Mouse (Mus musculus): ENCODE data around the gene Olfr371. TPM values are rescaled to one million over a fixed set of nuclear protein-coding genes. Genes with fewer than 3 reads are reported as not detected.

The Olfr371 gene
- total RNA-seq (2021), result not detected
- long read RNA-seq, result 0 reads

GRCm38 (mm10) chr8:85225688-85226087, at the start of gene Olfr371:
Gene Olfr371, plus strand, starts transcription at chr8:85225988.
- DNase-seq (ENCODE audit: low spot score in 2 of 2), result no peak

- DNase-seq (ENCODE audit: low spot score in 2 of 2), result no peak
These were observed 33.4 kb upstream of the Olfr371 start for GRCm38 (mm10) chr8:85192346-85192745.

GRCm38 (mm10) chr8:85220220-85220619, 5.6 kb upstream of the Olfr371 start:
- DNase-seq (ENCODE audit: low spot score in 2 of 2), result no peak

- no peak for DNase-seq (ENCODE audit: low spot score in 2 of 2)
These were observed 4.8 kb upstream of the Olfr371 start for GRCm38 (mm10) chr8:85220992-85221391.

- no peak for DNase-seq (ENCODE audit: low spot score in 2 of 2)
These were observed 1.5 kb downstream of the Olfr371 start for GRCm38 (mm10) chr8:85227297-85227696.

Other genes starting within 250 kb of the Olfr371 start
- 10 to 100 TPM; 33.7 to 34.2 TPM for gene Junb, start 247.3 kb upstream of the Olfr371 start, total RNA-seq (2021)
- gene Hook2, start 235.4 kb upstream of the Olfr371 start, total RNA-seq (2021), result 10 to 100 TPM; 14.5 to 15.1 TPM
- gene Best2, start 211.5 kb upstream of the Olfr371 start, total RNA-seq (2021), result not detected
- 100 to 1,000 TPM; 110 to 119 TPM for gene Asna1, start 200.7 kb upstream of the Olfr371 start, total RNA-seq (2021)
- gene Trir, start 199.2 kb upstream of the Olfr371 start, total RNA-seq (2021), result 100 to 1,000 TPM; 151 to 155 TPM
- 100 to 1,000 TPM; 125 to 160 TPM for gene Tnpo2, start 189.1 kb upstream of the Olfr371 start, total RNA-seq (2021)
- 10 to 100 TPM; 55.4 to 64.6 TPM for gene Fbxw9, start 165.9 kb upstream of the Olfr371 start, total RNA-seq (2021)
- gene Gm5741, start 158.0 kb upstream of the Olfr371 start, total RNA-seq (2021), result not detected
- 10 to 100 TPM; 59.9 to 72.1 TPM for gene Dhps, start 154.2 kb upstream of the Olfr371 start, total RNA-seq (2021)
- gene Wdr83os, start 145.2 kb upstream of the Olfr371 start, total RNA-seq (2021), result 10 to 100 TPM; 60.8 to 61.8 TPM
- gene Wdr83, start 144.7 kb upstream of the Olfr371 start, total RNA-seq (2021), result 10 to 100 TPM; 26.5 to 30.8 TPM
- 10 to 100 TPM; 32.7 to 40.1 TPM for gene Man2b1, start 142.7 kb upstream of the Olfr371 start, total RNA-seq (2021)
- gene Zfp791, start 102.9 kb upstream of the Olfr371 start, total RNA-seq (2021), result 1 to 10 TPM; 5.1 to 5.3 TPM
- not detected for gene Cks1brt, start 74.1 kb upstream of the Olfr371 start, total RNA-seq (2021)
- gene Orc6, start 73.6 kb downstream of the Olfr371 start, total RNA-seq (2021), result 10 to 100 TPM; 43.4 to 43.6 TPM
- 100 to 1,000 TPM; 145 to 148 TPM for gene Vps35, start 73.8 kb downstream of the Olfr371 start, total RNA-seq (2021)
- gene Mylk3, start 160.4 kb downstream of the Olfr371 start, total RNA-seq (2021), result under 1 TPM; 0.36 to 0.39 TPM
- gene 4921524J17Rik, start 206.8 kb downstream of the Olfr371 start, total RNA-seq (2021), result 10 to 100 TPM; 26.2 to 29.3 TPM

Data from layer of hippocampus, postnatal 10 days (tissue).